Mouse (Mus musculus) testis, adult 2 months (tissue): ENCODE measurements around the gene Olfr16.

ENCODE experiments used
- CTCF ChIP-seq: fragments of 200-500 bp; IDR thresholded peaks from 2 replicates; pipeline ENCODE4 v1.5.1; 2012; ENCODE audit warnings: low read depth, mild to moderate bottlenecking, inconsistent platforms, low read length, moderate library complexity; ENCODE audit not compliant: control insufficient read depth, insufficient read depth, insufficient replicate concordance
- POLR2A ChIP-seq: fragments of 200-500 bp; IDR thresholded peaks from 2 replicates; pipeline ENCODE4 v1.6.1; 2012; ENCODE audit warnings: low read depth, mild to moderate bottlenecking, inconsistent platforms, low read length, moderate library complexity; ENCODE audit not compliant: control insufficient read depth

- TF ChIP-seq CTCF = no peak
- TF ChIP-seq POLR2A = no peak
Observed at GRCm38 (mm10) chr1:172950160-172950559, at the start of gene Olfr16.
